Mouse (Mus musculus): ENCODE measurements around the gene Mfsd11.

Mfsd11 gene

GRCm38 (mm10) chr11:116852291-116852890 lies at the start of gene Mfsd11:
Gene Mfsd11, plus strand, starts transcription at chr11:116852440.
- peak; percentile 87 to 88 for DNase-seq

DNA sequence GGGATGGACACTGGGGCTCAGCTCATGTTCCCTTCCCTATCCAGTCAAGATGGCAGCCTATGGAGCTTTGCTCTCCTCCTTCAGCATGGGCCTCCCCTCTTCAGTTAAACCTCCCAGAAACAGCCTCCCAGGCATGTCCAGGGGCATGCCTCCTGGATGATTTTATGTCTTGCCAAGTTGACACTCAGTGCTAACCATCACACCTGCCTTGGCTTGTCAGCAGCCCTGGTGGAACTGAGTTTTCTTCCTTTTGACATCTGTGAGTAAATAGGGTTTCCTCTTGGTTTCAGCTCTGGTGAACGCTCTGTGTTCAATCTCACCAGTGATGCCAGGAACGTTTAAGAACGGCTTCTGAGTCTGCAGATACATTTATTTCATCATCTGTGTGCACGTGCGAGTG lies 49.5 kb upstream of the Mfsd11 start:
- no peak for DNase-seq

- DNase-seq = peak; percentile 37 to 50
Measured at GRCm38 (mm10) chr11:116806136-116807071, 45.8 kb upstream of the Mfsd11 start.

GRCm38 (mm10) chr11:116807116-116807515 lies 45.1 kb upstream of the Mfsd11 start:
- DNase-seq = no peak

GRCm38 (mm10) chr11:116807526-116807925 lies 44.7 kb upstream of the Mfsd11 start:
- peak in 1 of 2 experiments; percentile 42 for DNase-seq

- peak; percentile 95 to 96 for DNase-seq
Measured at GRCm38 (mm10) chr11:116807938-116808606, 44.2 kb upstream of the Mfsd11 start.

DNA sequence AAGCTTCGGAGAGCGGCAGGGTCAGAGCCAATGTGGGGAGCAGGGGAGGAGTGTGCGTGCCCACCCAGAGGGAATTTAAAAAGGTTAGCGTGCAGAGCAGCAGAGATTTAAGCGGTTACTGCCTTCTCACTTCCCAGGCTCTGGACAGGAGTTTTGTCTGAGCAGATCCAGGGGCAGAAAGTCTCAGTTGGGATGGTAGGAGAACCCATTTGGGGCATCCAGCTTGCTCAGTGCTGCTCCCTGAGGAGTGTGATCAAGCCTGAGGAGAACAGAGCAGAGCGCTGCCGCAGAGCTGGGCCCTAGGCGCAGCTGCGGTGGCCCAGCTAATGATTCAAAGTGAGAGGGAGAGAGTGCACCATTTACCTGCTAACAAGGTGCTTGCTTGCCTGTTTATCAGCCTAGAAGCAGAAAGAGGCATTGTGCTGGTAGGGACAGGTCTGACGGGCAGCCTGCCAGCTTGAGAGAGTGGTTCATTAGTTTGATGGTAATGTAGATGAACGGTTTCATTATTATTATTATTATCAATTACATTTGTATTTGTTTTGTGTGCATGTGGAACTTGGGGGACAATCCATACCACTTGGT lies 43.3 kb upstream of the Mfsd11 start:
- peak; percentile 33 to 63 for DNase-seq

GRCm38 (mm10) chr11:116809520-116809919 lies 42.7 kb upstream of the Mfsd11 start:
- DNase-seq = peak in 1 of 2 experiments; percentile 25

GRCm38 (mm10) chr11:116810528-116810927 lies 41.7 kb upstream of the Mfsd11 start:
- DNase-seq = peak; percentile 29 to 35

DNA sequence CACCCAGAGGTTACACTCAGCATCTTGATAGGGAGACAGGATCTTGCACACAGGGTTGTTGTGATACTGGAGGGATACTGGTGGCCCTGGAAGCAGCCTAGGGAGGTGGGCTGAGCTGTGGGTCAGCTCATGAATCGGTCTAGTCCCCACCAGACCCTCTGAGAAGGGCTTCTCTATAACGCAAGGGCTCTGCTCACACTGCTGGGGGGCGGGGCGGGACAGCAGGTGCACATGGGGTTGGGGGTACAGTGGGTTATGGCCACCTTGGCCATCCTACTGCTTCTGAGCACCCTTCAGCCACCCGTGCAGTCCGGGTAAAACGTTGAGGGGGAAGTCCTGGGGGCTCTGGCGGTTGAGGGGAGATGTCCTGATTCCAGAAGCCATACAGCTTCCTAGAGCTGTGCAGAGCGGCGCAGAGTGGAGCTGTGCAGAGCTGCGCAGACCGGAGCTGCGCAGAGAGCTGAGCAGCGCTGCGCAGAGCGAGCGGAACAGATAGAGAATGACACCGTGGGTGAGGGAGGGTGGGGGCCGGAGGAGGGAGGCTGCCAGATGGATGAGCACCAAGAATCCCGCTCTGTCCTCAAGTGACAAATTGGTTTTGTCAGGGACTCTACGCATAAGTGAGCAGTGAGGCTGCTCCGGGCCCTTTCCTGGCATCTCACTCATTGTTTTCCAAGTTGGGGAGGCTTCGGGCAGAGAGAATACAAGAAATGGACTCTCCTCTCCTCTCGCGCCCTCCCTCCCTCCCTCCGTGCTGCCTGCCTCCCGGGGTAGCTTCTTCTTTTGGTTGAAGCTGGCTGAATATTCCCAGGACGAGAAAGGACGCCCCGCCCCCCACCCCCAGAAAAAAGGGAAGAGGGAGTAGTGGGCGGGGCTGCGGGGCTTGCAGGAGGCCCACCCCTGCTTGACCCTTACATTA lies 41.0 kb upstream of the Mfsd11 start:
- DNase-seq = peak; percentile 89 to 93

DNA sequence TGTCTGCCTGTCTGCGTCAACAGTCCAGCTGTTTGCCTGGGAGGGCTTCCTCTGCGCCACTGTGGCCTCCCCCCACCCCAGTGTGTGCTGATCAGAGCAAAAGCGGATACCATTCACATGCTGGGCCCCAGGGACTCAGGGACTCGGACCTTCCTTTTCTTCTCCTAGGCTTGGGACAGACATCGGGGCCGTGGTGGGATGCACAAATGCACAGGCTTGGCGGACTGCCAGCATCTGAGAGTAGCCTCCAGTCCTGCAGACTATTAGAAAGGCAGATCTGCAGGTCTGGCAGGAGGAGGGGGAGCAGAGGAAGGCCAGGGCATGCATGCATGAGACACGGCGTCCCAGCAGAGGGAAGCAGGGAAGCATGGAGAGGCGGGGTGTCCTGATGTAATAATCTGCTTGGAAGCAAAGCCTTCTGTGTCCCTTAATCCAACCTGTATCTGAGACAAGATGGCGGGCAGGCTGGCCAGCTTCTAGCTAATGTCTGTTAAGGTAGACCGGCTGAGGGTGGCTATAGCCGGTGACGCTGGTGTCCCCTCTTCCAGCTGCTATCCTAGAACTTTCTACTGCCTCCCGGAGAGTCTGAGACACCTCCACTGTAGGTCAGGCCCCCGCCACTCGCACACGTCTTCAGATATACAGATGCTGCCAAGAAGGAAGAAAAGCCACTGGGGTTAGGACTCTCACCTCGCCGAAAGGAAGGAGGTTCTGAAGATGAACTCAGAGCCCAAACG lies 39.3 kb upstream of the Mfsd11 start:
- peak; percentile 64 to 76 for DNase-seq

DNA sequence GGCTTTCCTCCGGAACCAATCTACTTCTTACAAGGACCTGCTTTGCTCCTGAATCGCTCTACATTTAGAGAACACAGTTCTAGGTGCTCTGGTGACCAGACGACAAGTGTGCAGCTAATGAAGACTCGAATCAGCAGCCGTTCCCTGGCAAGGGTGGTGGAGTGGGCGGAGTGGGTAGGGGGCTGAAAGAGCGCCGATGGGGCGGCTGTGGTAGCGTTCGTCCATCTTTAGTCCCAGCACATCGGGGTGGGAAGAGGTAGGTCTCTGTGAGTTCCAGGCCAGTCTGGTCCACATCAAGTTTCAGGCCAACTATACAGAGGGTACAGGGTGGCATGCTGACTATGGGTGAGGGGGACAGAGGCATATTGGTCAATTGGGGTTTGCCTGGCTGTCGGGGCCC lies 38.6 kb upstream of the Mfsd11 start:
- peak in 1 of 2 experiments; percentile 35 for DNase-seq

DNA sequence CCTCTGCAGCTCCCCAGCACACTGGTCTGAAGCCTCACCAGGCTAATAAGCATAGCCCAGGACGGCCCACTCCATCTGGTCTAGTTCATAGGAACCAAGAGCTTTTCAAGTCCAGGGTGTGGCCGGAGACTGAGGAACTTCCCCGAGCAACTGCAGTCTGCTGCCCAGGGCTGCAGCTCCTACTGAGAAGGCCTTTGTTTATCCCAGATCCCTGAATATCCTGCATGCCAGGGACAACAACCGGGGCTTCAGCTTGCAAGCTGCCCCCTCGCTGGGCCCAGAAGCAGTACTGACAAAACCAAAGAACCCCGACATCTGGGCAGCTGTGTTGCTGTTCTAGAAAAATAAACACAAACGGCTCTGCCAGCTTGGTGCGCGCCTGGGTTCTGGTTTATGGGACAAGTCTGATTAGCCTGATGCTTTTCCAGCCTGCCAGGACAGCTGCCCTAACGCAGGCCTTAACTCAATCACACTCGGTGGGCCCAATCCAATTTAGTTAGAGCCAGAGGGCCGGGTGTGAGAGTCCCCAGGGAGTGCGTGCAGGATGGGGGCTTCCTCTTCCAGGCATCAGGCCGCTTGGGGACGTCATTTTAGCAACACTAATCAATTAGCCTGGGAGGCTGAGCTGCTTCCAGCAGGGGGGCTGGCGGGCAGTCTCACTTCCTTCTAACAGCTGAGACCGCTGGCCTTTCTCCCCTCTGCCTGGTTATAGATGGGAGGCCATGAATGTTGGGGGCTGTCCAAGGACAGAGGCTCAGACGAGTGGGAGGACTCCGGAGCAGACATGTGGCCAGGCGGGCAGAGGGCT lies 38.0 kb upstream of the Mfsd11 start:
- DNase-seq = peak; percentile 70 to 80

GRCm38 (mm10) chr11:116814884-116815415 lies 37.3 kb upstream of the Mfsd11 start:
- peak; percentile 23 to 34 for DNase-seq

DNA sequence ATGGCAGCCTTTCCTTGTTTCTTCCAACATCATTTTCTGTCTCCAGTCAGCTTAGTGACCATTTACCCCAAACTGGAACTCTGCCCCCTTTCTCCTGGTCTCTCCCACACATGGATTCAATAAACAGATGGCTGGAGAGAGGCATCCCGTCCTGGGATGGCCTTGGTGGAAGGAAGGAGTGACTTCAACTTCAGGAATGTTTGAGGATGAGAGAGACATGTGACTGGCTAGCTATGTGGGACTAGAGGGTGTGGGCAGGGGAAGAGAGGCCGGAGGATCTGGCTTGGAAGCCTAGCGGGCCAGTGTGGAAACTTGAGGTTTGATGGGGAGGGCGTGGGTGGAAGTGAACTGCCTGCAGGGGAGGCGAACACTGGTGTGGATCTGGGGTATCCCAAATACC lies 35.5 kb upstream of the Mfsd11 start:
- DNase-seq = no peak

- DNase-seq = no peak
Measured at GRCm38 (mm10) chr11:116817567-116817966, 34.7 kb upstream of the Mfsd11 start.

DNA sequence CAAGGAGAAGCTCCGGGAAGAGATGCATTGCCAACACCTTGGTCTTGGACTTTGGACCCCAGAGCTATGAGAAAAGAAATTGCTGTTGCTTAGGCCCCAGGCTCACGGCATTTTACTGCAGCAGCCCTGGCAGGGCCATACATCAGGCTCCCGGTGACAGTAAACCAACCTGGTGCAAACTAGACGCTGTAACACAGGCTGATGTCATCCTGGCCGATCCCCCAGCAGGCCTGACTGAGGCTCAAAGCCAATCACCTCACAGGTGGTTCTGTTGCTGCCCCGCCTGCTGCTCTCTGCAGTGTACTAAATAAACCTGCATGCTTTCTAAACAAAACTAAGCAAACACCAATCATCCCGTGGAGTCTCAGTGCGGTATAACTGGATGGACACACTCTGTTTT lies 33.5 kb upstream of the Mfsd11 start:
- peak; percentile 45 to 53 for DNase-seq

- DNase-seq = no peak
Measured at GRCm38 (mm10) chr11:116819932-116820593, 32.2 kb upstream of the Mfsd11 start.

Data from cerebellum, postnatal 14 days (tissue).